Mouse (Mus musculus) central nervous system, embryonic 11.5 days (tissue): Measurements from ENCODE around the gene Fyttd1. TPM values are rescaled to one million over a fixed set of nuclear protein-coding genes. Genes with fewer than 3 reads are reported as not detected.

Source experiments
- polyA plus RNA-seq: library from polyadenylated mRNA; depleted of rRNA; stranded (reverse); fragments of >200 nt; gene quantifications from 2 replicates; pipeline ENCODE4 v1.2.3, GENCODE M21; 2012; rRNA removed

Fyttd1 gene
- 67.6 and 71.1 TPM in 2 replicates for polyA plus RNA-seq

DNA sequence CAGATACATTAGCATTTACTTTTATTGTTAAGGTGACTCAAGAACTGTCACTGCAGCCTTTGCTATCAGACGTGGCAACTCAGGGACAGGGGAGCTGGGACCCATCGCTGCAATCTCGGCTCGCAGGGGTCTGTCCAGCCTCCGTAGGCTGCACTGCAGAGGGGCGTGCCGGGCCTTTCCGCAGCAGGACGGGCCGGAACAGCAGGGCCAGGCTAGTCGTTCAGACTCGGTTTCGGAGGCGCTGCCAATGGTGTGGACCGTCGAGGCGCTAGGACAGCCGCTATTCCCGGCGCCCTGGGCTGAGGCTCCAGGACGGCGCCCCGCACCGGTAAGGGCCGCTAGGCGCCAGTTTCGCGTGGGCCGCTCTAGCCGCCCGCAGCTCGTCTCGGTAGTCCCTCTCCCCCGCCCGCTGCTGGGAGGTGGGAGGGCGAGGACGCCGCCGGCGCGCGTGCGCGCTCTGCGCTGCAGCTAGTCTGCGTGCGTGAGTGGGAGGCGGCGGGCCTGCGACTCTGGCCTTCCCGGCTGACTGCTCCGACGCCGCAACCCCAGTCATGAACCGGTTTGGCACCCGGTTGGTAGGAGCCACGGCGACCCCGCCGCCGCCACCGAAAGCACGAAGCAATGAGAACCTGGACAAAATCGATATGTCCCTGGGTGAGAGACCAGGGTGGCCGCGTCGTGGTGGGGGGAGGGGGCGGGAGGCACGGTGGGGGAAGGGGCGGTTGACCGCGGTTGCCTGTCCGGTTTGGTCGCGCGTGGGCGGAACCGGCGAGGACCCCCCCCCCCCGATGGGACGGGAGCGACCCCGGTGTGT lies at the start of gene Fyttd1, which contains the start of gene Rubcn:
Fyttd1 (plus strand) TSS at position 158 of the 814 bp plus-strand sequence.
Rubcn (minus strand) TSS at position 424 of the 814 bp plus-strand sequence.

DNA sequence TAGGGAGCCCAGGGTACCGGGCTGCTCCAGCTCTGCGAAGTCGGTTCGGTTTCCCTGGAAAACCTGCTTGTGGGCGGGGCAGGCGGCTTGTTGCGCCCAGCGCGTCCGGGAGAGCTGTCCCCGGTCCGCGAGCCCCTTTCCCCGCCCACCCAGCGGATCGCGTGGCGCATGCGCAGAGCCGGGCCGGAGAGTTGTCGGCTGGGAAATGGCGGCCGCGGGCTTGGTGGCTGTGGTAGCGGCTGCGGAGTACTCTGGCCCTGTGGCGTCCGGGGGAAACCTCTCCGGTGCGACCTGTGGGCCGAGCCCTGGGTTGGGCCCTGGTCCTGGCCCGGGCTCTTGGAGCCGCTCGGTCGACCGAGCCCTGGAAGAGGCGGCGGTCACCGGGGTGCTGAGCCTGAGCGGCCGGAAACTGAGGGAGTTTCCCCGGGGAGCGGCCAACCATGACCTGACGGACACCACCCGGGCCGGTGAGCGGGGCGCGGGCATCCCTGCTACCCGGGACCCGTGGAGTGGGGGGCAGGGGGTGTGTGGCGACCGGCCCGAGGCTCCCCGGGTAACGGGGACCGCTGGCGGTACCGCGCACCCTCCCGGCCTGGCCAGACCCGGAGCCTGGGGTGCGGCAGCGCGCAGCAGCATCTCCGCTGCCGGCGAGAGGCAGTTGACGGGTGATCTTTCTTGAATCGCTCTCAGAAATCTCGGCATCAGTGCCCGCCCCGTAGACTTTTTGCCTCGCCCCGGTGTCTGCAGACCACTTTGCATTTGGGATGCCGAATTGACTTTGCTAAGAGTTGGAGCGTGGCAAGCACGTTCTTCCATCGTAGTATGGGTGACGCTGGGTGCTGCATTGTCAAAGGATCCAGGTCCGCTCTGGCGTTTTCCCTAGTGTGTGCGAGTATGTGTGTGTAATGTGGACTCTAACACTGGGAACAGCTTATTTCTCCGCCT lies 36.9 kb downstream of the Fyttd1 start, which contains the start of gene Lrch3:
Lrch3 (plus strand) TSS at position 164 of the 945 bp plus-strand sequence.

Other genes starting within 250 kb of the Fyttd1 start
- 55.3 and 74.2 TPM in 2 replicates for gene Tnk2, start 233.6 kb upstream of the Fyttd1 start, polyA plus RNA-seq
- 0.28 and 0.36 TPM in 2 replicates for gene Muc4, start 141.6 kb upstream of the Fyttd1 start, polyA plus RNA-seq
- 0.02 TPM in 2 replicates for gene Muc20, start 80.1 kb upstream of the Fyttd1 start, polyA plus RNA-seq
- gene Smbd1, start 67.0 kb upstream of the Fyttd1 start, polyA plus RNA-seq: not detected in 2 replicates
- gene Rubcn, start 266 bp downstream of the Fyttd1 start, polyA plus RNA-seq: 22.3 and 26.7 TPM in 2 replicates
- gene Lrch3, start 36.6 kb downstream of the Fyttd1 start, polyA plus RNA-seq: 48.4 and 64.4 TPM in 2 replicates
- 2.1 and 4.7 TPM in 2 replicates for gene Iqcg, start 178.7 kb downstream of the Fyttd1 start, polyA plus RNA-seq
- gene Rpl35a, start 179.0 kb downstream of the Fyttd1 start, polyA plus RNA-seq: 1,215 and 1,439 TPM in 2 replicates
- gene Lmln, start 185.0 kb downstream of the Fyttd1 start, polyA plus RNA-seq: 6.4 and 13.2 TPM in 2 replicates